9 mouse cellular contexts compared by ENCODE assay signal in genomic region chr4:142080901-142081630, GRCm38 (mm10). TPM values are rescaled to one million over a fixed set of nuclear protein-coding genes. Genes with fewer than 3 reads are reported as not detected.
A peak's percentile ranks its signal among the peaks of the same experiment; 100 is the strongest.
DNase-seq lines count a peak whose midpoint lies in the region; ATAC-seq and TF ChIP-seq lines count a peak whose summit lies in the region.
"Had no signal": no experiment of that assay in that cellular context is flagged by ENCODE, and none has a peak within 500 bp of the region (broad histone marks: within the 10 kb centered on the region; RNA-seq: fewer than 3 reads in every experiment).

No protein-coding gene starts in this region.

- no peak for ATAC-seq in embryonic facial prominence, embryonic 15.5 days (ENCODE audit: insufficient number of reproducible peaks, low FRiP score, low TSS enrichment, low read depth)
- no peak for ATAC-seq in liver, postnatal 0 days

- H3K4me2 ChIP-seq in embryonic facial prominence, embryonic 15.5 days (replicated peaks) = peak overlapping the region; percentile 21
- peak overlapping the region; percentile 66 for H3K4me2 ChIP-seq in liver, postnatal 0 days (ENCODE audit: low read depth, low read length)
- H3K4me2 ChIP-seq: midbrain, embryonic 12.5 days had no signal

- no peaks in the 10 kb centered on the region for H3K36me3 ChIP-seq in heart, adult 2 months (ENCODE audit: control insufficient read depth, insufficient read depth, low read length)
- H3K36me3 ChIP-seq in embryonic facial prominence, embryonic 15.5 days = no peaks in the 10 kb centered on the region
- H3K36me3 ChIP-seq in liver, postnatal 0 days (replicated peaks; ENCODE audit: insufficient read depth, low read length) = no peaks in the 10 kb centered on the region
- H3K36me3 ChIP-seq: midbrain, embryonic 12.5 days had no signal

- no peaks in the 10 kb centered on the region for H3K79me2 ChIP-seq in heart, adult 2 months (replicated peaks; ENCODE audit: control insufficient read depth, insufficient read depth, low read length)

- no peak for TF ChIP-seq EP300 in heart, adult 2 months (IDR thresholded peaks at IDR 0.05; ENCODE audit: insufficient read depth, low read depth, low read length)
- no peak for TF ChIP-seq EP300 in liver, postnatal 0 days (IDR thresholded peaks at IDR 0.05; ENCODE audit: low read depth)

- intact Hi-C loops in heart, adult 2 months (cut with DNase I) = no loop called here

- H3K27me3 ChIP-seq in heart, adult 2 months (ENCODE audit: control insufficient read depth, insufficient read depth, low read length) = no peaks in the 10 kb centered on the region
- H3K27me3 ChIP-seq in embryonic facial prominence, embryonic 15.5 days = no peaks in the 10 kb centered on the region
- peaks cover 17% of the 10 kb centered on the region; the same call in 1 of the 2 replicates for H3K27me3 ChIP-seq in liver, postnatal 0 days (ENCODE audit: insufficient read depth, low read length)

- peak overlapping the region; percentile 34 for H3K9ac ChIP-seq in heart, adult 2 months (ENCODE audit: low read depth, low read length)
- no peak overlapping the region for H3K9ac ChIP-seq in embryonic facial prominence, embryonic 15.5 days
- H3K9ac ChIP-seq in liver, postnatal 0 days (replicated peaks) = no peak overlapping the region; the same call in 1 of the 2 replicates
- H3K9ac ChIP-seq: midbrain, embryonic 12.5 days had no signal

- peak; percentile 54 to 56 for DNase-seq in heart, adult 2 months
- no peak for DNase-seq in heart, adult 9 months (ENCODE audit: low spot score in 2 of 2)
- DNase-seq in kidney, adult 18-20 months = peak; percentile 74
- DNase-seq in liver, postnatal 0 days = peak; percentile 33
- no peak for DNase-seq in embryo, embryonic 10.5 days (ENCODE audit: low spot score)
- no peak for DNase-seq in MN1 (ENCODE audit: low spot score)

- H3K4me1 ChIP-seq in heart, adult 2 months (ENCODE audit: control insufficient read depth, insufficient read depth, low read length) = peaks cover 20% of the 10 kb centered on the region
- peaks cover 5% of the 10 kb centered on the region; the same call in 1 of the 2 replicates for H3K4me1 ChIP-seq in bone marrow, adult 2 months (ENCODE audit: control insufficient read depth, insufficient read depth, low read length)
- H3K4me1 ChIP-seq in embryonic facial prominence, embryonic 15.5 days = peaks cover 74% of the 10 kb centered on the region
- H3K4me1 ChIP-seq in liver, postnatal 0 days (ENCODE audit: insufficient read depth) = peaks cover 42% of the 10 kb centered on the region

- no peak overlapping the region for H3K4me3 ChIP-seq in heart, adult 2 months
- H3K4me3 ChIP-seq in bone marrow, adult 2 months (replicated peaks; ENCODE audit: control insufficient read depth, low read depth, low read length) = no peak overlapping the region
- H3K4me3 ChIP-seq in embryonic facial prominence, embryonic 15.5 days (replicated peaks) = no peak overlapping the region
- H3K4me3 ChIP-seq in liver, postnatal 0 days (ENCODE audit: low read depth, low read length) = no peak overlapping the region
- H3K4me3 ChIP-seq: midbrain, embryonic 12.5 days had no signal

- no peak for TF ChIP-seq POLR2A in heart, adult 2 months (IDR thresholded peaks at IDR 0.05; ENCODE audit: insufficient read depth, low read depth, low read length)
- no peak for TF ChIP-seq POLR2A in bone marrow, adult 2 months (IDR thresholded peaks at IDR 0.05; ENCODE audit: borderline replicate concordance, control insufficient read depth, low read depth, low read length)

- peak overlapping the region; percentile 68 for H3K27ac ChIP-seq in heart, adult 2 months
- H3K27ac ChIP-seq in bone marrow, adult 2 months (ENCODE audit: control insufficient read depth, insufficient read depth, low read depth, low read length, poor library complexity) = peak overlapping the region; percentile 39
- H3K27ac ChIP-seq in embryonic facial prominence, embryonic 15.5 days (replicated peaks) = no peak overlapping the region
- peak overlapping the region; percentile 64; the same call in 1 of the 2 replicates for H3K27ac ChIP-seq in liver, postnatal 0 days (ENCODE audit: low read depth)
- H3K27ac ChIP-seq: midbrain, embryonic 12.5 days had no signal

- H3K9me3 ChIP-seq in embryonic facial prominence, embryonic 15.5 days (replicated peaks) = no peaks in the 10 kb centered on the region
- no peaks in the 10 kb centered on the region for H3K9me3 ChIP-seq in liver, postnatal 0 days (ENCODE audit: low read length)
- H3K9me3 ChIP-seq: midbrain, embryonic 12.5 days had no signal

- 37% methylated on average over 13 of the region's 18 CpGs for WGBS in heart, adult 2 months
- WGBS in bone marrow, adult 2 months = 73% methylated on average over 18 of the region's 18 CpGs
- WGBS in embryonic facial prominence, embryonic 15.5 days = 29% methylated on average over 14 of the region's 18 CpGs
- WGBS in liver, postnatal 0 days (ENCODE audit: insufficient replicate concordance) = 59% methylated on average over 16 of the region's 18 CpGs

- TF ChIP-seq CTCF in heart, adult 2 months (IDR thresholded peaks at IDR 0.05) = no peak
- TF ChIP-seq CTCF in bone marrow, adult 2 months (IDR thresholded peaks at IDR 0.05; ENCODE audit: control insufficient read depth, insufficient read depth, low read length) = no peak
- no peak for TF ChIP-seq CTCF in liver, postnatal 0 days (IDR thresholded peaks at IDR 0.05; ENCODE audit: low read depth)

RNA-seq across cellular contexts. Expression of gene Tmem51, which starts 3.0 kb away (rescaled TPM):
- 1 to 10 TPM; 5.5 to 6.0 TPM for total RNA-seq in heart, adult 2 months (2021)
- 9.9 and 13.1 TPM in 2 replicates for polyA plus RNA-seq in heart, adult 2 months (2012; rRNA removed)
- 2.1 and 5.9 TPM in 2 replicates for polyA plus RNA-seq in bone marrow, adult 2 months (2011; ENCODE audit: insufficient read depth, insufficient read length, low replicate concordance, missing spikeins)
- 18.3 and 20.2 TPM in 2 replicates for polyA plus RNA-seq in embryonic facial prominence, embryonic 15.5 days (2015; fragmentation: Nextera tagmentation; extraction: Ambion mirVana)
- 13.7 and 15.7 TPM in 2 replicates for polyA plus RNA-seq in liver, postnatal 0 days (2015; fragmentation: Nextera tagmentation; extraction: Ambion mirVana)

Comparison
In these comparisons a context has a peak if more than half of its experiments do, and no peak if none do; other contexts are left out.
1. DNase-seq: peak in heart, adult 2 months (2 of 2), kidney, adult 18-20 months (single experiment) and liver, postnatal 0 days (single experiment); none in heart, adult 9 months (0 of 2), embryo, embryonic 10.5 days (single experiment) and MN1 (single experiment).